Mouse (Mus musculus) CH12F3 (cell line): ENCODE results near the gene Cnot6.

ENCODE experiments used
- in situ Hi-C: fragments of 300-500 bp; cut with MboI; formaldehyde crosslinking; loops from 2 replicates; pipeline ENCODE4 v1.14.3; 2020; ENCODE audit warnings: low sequenced_read_pairs

The Cnot6 gene

DNA sequence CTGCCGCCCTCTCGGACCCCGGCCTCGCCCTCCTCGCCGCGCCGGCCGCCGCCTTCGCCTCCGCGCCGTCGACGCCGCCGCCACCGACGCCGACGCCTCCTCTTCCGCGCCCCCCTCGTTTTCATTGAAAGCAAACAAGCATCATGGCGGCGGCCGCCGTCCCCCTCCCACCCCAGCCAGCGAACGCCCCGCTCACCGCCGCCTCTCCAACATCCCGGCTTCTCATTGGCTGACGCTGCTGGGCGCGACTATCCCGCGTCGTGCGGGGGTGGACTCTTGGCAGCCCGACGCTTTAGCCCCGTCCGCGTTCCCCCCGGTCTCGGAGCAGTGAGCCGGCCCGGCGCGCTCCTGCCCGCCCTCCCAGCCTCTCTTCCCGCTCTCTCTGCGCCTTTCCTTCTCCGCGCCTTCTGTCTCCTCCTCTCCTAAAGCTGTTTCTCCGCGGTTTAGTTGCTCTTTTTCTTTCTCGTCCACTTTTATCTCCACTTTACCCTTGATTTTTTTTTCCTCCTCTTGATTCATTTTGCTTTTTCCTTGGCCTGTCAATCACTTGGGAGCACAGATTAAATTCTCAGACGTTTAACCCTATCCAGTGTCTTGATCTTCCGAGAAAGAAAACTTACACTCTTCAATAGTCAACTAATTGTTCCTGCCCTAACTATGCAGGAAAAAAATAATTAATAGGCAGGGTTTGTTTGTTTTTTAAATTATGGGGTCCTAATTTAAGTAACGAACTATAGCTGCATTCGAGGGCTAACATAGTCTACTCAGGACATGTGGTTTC lies at the start of gene Cnot6:
Cnot6 (minus strand) TSS at position 169 of the 781 bp plus-strand sequence.
- in situ Hi-C loops = loop anchor here (10.0 kb wide), 1 partner anchor 152 kb away; no protein-coding TSS in a partner anchor

DNA sequence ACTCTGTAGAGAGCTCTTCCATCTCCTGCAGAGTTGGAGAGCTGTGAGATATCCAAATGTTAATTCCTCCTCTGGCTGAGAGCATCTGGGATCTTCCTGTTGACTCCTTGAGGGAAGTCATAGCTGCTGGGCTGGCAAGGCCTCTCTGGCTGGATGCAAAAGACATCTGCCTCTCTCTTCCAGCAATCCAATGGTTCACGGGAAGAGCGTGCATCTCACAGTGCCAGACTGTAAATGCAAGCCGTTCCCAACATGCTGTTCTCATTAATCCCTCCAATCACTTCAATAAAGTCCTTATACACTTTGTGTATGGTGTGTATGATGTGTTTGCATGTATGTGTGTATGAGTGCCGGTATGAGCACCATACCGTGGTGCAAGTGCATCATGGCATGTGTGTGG lies 48.6 kb upstream of the Cnot6 start:
- in situ Hi-C loops = no loop called here

DNA sequence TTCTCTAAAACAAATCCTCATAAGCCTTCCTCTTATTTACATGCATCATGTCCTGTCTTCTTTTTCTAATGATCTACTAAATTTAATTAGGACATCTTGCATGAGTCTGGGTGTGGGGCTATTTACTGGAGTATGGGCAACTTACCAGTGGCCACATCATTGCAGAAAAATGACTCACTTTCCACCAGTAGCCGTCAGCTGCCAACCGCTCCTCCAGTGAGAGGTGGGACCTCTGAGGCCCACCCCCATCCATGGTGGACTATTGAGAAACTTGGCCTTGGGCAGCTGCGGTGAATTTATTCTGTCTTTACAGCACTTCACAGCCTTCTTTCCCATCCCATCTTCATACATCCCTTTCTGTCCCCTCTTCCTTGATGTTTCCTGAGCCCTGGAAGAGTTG lies 45.6 kb upstream of the Cnot6 start:
- in situ Hi-C loops = no loop called here

DNA sequence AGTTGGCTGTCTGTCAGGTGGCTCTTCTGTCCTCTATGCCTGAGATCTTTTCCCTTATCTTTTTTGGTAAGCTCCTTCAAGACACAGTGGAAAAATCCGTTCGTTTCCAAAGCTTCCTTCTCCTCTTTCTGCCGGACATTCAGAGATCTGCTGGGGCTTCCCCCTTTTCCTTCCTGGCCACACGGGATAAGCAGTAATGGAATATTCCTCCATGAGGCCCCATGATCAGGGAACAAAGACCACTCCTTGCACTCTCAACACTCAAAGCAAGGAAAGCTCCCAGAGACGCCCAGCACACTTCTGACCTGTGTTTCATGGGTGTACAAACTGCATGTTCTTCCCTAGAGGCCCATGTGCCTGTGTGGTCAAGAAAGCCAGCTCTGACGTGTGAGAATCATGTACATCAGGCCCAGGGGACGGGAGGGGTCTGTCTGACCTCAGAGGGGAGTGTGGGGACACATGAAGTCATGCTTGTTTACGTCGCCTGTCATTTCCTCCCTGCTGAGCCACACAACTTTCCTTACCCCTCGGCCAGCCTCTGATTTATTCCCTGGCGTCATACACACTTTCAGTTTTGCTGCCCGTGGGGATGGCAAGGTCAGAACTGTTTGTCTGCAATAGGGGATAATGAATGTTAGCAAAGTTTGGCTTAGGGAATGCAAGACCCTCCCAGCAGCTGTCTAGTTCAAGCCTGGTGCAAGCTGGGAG lies 42.6 kb upstream of the Cnot6 start:
- in situ Hi-C loops = no loop called here

DNA sequence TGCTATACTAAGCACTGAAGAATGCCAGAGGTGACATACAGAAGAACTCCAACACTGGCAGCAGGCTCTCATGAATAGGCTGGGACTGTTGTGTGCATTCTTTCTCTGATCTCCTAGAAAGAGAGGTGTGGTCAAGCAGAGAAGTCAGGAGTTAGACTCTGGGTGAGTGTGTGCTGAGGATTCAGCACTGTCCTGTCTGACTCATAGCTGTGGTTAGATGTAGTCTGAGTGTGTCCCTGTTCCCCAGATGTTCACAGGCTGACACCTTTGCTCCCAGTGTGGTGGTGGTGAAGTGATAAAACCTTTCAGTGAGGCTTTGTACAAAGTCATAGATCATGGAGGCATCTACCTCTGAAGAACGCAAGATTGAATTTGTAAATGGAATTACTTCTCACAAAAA lies 34.2 kb upstream of the Cnot6 start:
- in situ Hi-C loops = no loop called here

DNA sequence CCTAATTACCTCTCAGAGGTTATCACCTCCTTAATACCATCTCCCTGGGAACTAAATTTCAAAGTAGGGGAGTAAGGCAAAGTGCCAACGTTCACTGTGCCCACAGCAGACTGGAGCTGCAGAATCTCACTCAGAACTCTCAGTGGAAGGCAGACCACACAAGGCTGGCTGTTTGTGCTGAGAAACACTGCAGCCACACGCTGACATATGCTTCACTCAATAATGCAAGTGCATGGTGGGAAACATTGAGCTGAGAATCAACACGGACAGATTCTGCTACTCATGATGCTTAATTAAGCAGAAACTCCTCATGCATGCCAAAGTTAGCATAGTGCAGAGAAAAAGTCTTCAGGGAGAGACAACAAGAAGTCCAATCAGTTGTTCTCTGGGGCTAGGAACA lies 33.3 kb upstream of the Cnot6 start:
- in situ Hi-C loops = no loop called here

DNA sequence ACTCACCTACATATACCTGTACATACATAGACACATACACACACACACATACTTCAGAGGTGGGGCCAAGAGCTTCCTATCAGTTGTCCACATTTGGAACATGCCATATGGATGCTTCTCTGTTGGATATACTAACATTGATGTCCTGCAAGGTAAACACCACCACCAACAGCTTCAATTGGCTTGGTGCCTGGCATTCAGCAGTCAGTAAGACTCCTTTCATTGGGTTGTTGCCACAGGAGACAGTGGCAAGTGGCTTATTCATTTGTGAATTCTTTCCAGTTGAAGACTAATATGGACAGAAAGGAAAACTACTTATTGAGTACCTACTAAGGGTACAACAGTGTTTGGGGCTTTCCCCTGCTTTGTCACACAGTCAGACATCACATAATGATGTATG lies 32.5 kb upstream of the Cnot6 start:
- in situ Hi-C loops = no loop called here

DNA sequence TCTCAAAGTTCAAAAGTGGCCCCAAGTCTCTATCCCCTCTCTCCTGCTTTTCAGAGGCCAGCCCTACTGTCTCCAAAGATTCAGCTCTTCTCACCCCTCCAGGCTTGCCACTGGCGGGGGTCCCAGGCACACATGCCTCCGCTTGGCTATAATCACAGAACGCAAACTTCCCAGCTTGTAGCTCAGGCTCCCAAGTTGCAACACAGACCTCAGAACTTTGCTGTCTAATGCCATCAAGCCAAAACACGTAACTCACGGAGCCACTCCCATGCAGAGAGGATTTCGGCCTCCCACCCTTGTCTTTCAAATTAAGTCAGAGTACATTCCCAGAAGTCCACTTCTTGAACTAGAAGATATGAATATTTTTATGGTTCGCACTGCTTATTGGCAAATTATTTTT lies 31.1 kb upstream of the Cnot6 start:
- in situ Hi-C loops = no loop called here

DNA sequence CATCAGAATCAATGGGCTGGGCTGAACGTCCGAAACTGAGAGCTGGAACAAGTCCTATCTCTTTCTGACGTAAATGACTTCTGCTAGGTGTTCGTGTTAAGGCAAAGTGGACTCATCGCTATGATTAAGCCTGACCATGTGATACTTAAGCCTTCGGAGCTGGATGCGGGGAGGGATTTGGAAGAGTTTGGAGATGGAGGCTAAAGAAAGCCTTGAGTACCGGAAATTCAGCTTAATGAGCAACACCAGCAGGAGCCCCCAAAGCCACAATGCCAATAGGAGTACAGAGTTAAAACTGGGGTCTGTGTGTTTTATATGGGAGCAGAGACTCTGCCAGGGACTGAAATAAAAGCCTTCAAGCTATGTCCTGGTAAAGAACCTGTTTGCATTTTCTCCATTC lies 29.7 kb upstream of the Cnot6 start:
- in situ Hi-C loops = no loop called here

DNA sequence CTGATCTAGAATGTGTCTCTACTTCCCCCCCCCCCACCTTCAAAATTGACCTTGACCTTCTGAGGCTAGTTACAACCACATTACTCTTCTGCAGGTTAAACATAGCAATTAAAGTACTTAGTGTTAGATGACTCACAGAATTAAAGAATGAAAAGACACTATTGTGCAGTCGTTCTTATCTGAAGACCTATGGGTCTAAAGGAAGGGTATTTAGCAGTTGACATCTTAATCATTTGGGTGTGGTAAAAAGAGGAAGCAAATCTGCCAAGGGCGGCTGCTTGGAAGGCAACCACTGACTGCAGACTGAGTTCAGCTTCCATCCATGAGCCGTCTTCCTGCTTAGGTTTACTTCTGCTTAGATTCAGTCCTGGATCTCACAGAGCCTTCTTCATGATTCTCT lies 27.3 kb upstream of the Cnot6 start:
- in situ Hi-C loops = no loop called here

DNA sequence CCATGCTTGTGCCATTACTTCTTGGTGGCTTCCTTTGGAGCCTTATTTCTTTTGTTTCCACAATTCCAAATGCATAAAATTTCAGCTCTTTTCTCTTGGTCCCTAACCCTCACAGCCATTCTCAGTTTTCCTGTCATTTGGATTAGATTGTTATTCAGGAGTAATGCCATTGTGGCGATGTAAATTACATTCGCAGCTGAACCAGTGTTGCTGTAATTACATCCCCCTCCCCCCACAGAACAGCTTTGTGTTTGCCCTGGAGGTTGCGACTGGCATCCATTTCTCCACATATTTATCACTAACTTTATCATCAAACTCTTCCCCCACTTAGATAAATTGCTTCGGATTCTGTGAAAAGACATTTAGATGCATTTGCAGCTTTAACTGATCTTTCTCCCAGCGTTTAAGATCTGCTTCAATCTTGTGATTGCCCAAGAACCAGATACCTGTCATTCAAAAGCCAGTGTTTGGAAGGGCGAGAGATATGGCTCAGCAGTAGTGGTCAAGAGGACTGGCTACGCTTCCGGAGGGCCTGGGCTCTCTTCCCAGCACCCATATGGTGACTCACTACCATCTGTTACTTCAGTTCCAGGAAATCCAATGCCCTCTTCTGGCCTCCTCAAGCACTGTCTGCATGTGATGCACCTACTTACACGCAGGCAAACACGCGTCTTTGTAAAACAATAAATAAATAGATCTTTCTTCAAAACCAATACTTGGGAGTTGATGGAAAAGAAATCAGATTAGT lies 26.3 kb upstream of the Cnot6 start:
- in situ Hi-C loops = no loop called here

DNA sequence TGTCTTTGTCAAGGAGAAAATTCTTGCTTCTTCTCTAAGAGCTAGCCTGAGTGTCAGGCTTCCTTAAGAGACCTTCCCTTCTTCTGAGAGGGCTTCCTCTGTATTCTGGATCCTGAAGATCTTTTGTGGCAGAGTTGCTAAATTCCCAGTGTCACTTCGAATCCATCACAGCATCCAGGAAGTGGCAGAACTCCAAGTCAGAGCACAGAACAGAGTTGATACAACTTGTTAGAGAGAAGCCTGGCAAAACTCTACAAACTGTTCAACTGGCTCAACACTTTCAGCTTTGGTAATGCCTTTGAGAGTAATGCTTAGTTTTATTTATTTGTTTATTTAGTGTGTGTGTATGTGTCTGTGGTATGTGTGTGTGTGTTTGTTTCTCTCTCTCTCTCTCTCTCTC lies 25.1 kb upstream of the Cnot6 start:
- in situ Hi-C loops = no loop called here

DNA sequence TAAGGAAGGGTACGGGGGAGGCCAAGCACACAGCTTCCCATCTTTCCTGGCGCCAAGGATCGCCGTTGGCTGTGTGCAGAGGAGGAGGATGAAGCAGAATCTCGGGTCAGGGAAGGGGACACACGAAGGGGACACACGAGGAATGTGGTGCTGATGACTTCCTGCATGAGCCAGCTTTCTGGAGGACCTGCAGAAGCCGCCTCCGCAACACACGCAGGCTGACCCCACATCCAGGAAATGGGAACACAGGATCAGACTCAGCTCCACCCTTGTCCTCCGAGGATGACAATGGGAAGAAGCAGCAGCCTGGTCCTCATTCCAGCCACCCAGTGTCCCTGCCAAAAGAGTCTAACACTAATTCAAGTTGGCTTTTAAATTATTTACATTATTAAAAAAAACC lies 22.2 kb upstream of the Cnot6 start:
- in situ Hi-C loops = no loop called here

DNA sequence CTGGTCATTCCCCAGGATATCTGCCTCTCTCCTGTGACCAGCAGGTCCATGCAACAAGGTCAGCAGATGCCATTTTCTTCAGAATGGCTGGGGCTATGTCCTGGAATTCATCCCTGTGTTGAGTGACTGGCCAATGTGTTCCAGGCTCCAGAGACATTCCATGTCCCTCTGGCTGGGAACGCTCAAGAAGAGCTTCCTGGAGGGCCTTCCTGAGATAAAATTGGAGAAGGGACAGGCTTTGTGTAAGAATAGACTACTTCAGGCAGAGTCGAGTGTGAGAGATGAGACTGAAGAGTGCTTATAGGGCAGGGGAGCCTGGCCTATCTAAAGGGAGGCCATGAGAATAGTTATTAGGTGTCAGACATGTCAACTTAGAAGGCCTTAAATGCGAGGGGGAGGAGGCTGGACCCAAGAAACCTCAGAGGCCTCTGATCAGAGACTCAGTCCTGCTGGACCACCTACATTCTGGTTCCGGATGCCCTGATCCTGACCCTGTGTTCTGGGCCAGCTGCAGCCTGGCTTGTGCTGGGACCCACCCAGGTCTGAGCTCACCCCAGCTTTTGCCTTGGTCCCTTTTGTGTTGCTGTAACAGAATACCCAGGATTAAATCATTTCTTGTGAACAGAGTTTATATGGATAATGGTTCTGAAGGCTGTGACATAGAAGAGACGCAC lies 17.9 kb upstream of the Cnot6 start:
- in situ Hi-C loops = no loop called here

DNA sequence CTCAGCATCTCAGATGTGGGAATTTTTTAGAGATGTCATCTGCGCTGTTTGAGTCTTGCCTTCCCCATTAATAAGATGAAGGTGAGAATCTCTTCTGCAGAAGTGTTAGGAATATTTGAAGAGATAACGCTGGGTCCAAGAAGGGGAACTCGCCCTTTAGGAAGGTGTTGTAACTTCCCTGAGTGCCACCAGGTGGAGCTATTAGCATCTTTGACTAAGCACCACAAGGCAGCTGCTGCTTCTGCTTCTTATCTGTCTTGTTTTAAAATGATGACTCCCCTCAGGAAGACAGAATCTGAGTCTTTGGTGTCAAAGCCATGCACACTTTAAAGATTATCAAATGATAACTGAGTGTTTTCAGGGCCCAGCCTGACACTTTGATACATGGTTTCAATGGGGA lies 15.4 kb upstream of the Cnot6 start:
- in situ Hi-C loops = no loop called here

DNA sequence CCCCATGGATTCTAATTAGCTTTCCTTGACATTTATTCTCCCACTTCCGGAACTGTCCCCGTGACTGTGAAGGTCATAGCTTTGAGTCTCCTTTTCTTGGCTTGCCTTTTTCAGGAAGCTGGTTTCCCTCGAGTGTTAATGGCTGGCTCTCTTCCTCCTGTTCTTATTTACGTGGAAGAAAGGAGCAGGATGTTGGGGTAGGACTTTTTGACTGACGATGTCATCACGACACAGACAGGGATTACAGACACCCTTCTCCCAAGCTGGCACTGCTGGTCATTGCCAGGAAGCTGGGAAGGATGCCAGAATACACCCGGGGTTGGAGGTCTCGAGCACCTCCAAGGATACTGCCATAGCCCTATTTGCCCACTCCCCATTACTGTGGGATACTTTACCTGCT lies 14.3 kb upstream of the Cnot6 start:
- in situ Hi-C loops = no loop called here

DNA sequence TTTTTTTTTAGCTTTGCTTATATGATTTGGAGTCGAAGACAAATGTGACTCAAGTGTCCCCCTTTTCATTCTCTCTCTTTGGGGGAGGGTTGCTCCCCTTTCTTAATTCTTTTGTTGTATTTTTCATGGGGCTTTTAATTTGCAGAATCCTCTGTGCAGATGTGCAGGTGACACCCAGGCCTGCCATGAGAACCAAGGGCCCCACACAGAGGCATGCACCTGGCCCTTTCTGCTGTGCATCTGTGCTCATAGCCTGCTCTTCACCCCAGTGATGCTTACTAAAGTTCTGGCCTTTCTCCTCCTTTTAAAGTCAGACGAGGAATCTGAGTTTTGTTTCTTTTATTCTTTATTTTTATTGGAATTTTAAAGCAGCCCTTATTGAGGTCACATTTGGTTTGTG lies 12.2 kb upstream of the Cnot6 start:
- in situ Hi-C loops = no loop called here

DNA sequence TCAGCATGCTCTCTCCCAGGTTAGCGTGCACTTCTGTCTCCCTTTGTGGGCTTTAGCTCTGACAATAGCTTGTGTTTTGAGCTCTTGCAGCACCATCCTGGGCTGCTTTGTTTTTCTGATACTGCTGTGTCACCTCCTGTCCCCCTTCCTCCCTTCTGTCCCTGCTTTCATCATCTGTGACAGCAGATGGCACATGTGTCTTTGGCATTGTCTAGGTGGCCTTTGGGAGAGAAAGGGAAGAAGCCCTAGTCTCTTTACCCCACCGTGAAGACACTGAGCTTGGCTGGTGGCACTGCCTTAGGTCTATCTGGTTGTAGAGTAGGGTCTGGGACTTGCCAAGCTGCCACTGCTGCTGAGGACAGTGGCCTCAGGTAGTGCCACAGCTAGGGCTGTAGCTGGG lies 10.8 kb upstream of the Cnot6 start:
- in situ Hi-C loops = no loop called here

DNA sequence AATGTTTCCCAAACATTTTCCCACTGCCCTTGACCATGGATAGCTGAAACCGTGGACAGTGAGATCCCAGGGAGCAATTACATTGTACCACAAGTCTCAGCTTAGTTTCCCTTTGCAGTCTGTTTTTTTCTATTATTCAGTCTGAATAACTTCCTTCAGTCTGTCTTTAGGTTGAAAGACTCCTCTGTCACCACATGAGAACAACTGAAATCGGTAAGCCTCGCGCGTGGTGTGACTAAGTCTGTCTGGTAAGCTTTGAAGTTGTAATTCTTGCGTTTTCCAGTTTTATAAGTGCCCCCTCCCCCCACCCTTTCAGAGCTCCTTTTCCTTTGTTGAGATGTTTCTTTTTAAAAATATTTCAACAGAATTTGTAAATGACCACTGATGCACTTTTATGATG lies 10.2 kb upstream of the Cnot6 start:
- in situ Hi-C loops = no loop called here

DNA sequence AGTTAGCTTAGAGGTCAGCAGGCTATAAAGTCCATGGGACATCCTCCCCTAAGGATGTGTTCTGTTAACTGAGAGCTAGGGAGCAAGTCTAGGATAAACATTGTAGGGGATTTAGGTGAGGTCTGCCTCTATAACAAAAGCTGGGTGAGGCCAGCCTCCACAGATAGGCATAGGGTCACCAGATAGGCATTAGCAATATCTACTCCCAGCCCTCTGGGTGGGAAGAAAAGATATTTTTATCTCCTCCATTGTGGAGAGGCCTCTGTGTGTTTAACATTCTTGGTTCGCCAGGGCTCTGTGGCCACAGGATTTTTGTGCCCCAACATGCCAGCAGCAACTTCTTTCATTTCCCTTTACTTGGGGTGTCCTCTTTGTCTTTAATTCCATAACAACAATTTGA lies 8.8 kb upstream of the Cnot6 start:
- in situ Hi-C loops = no loop called here

DNA sequence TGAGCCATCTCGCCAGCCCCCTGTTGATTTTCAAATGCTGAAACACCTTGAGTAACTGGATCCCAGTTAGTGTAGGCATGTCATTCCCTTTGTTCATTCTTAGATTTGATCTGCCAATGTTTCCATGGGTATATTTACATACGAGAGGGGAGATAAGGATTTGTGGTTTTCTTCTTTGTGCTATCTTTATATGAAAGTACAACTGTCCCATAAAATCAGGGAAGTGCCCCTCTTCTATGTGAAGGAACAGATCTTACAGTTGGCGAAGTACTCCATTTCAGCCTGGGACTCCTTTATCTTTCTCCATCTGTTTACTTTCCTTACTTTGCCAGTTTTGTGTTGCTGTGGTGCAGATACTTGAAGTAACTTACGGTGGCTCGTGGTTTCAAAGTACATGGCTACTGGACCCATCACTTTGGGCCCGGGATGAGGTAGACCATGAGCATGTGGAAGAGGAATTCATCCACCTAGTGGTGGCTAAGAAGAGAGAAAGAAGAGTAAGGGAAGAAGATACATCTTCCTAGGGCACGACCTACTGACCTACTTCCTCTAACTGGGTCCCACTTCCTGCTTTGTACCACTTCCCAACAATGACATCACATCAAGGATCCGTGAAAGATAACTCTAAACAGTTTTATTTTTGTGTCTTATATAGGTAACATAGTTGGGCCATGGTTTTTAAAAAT lies 7.1 kb upstream of the Cnot6 start:
- in situ Hi-C loops = loop anchor here (10.0 kb wide), 1 partner anchor 145 kb away; no protein-coding TSS in a partner anchor
